Mouse (Mus musculus) kidney, embryonic 16.5 days (tissue): ENCODE measurements around the gene Cd247. TPM values are rescaled to one million over a fixed set of nuclear protein-coding genes. Genes with fewer than 3 reads are reported as not detected.
A peak's percentile ranks its signal among the peaks of the same experiment; 100 is the strongest.

ENCODE experiments used
- ATAC-seq: fragments of 200-750 bp; cut with Nextera tagmentation; 2 replicates; pipeline ENCODE4 v1.8.0; 2017; ENCODE audit warnings: moderate TSS enrichment; ENCODE audit not compliant: low FRiP score, low TSS enrichment
- H3K27ac ChIP-seq: fragments of 300-500 bp; sonication (generic); 2 replicates; pipeline ENCODE4 v1.5.1; 2014; ENCODE audit warnings: low read length
- H3K27me3 ChIP-seq: fragments of 300-500 bp; sonication (generic); 2 replicates; pipeline ENCODE4 v1.6.1; 2014; ENCODE audit warnings: low read length, control low read depth, mixed read lengths; ENCODE audit not compliant: insufficient read depth
- H3K36me3 ChIP-seq: fragments of 300-500 bp; sonication (generic); 2 replicates; pipeline ENCODE4 v1.6.1; 2014; ENCODE audit warnings: low read length, control low read depth, mixed read lengths; ENCODE audit not compliant: insufficient read depth
- H3K4me1 ChIP-seq: fragments of 300-500 bp; sonication (generic); 2 replicates; pipeline ENCODE4 v1.6.1; 2014; ENCODE audit warnings: low read length, control low read depth, mixed read lengths; ENCODE audit not compliant: insufficient read depth
- H3K4me2 ChIP-seq: fragments of 300-500 bp; sonication (generic); replicated peaks from 2 replicates; pipeline ENCODE4 v1.6.1; 2014; ENCODE audit warnings: low read depth, low read length
- H3K4me3 ChIP-seq: fragments of 300-500 bp; sonication (generic); 2 replicates; pipeline ENCODE4 v1.5.1; 2014; ENCODE audit warnings: mild to moderate bottlenecking, low read length
- H3K9ac ChIP-seq: fragments of 300-500 bp; sonication (generic); replicated peaks from 2 replicates; pipeline ENCODE4 v1.6.1; 2014; ENCODE audit warnings: low read length
- H3K9me3 ChIP-seq: fragments of 300-500 bp; sonication (generic); 2 replicates; pipeline ENCODE4 v1.6.1; 2016; ENCODE audit warnings: low read length, control low read depth
- WGBS: fragments of 180-500 bp; shearing (Covaris S2); extraction: QIAGEN DNeasy Blood & Tissue Kit; methylation state at CpG from one replicate; pipeline ENCODE4 v1.1.7; 2014; 5-methylcytosine and 5-hydroxymethylcytosine counted together
- polyA plus RNA-seq: library from polyadenylated mRNA; unstranded; fragments of >200 nt; fragmentation: Nextera tagmentation; extraction: Ambion mirVana; gene quantifications from 2 replicates; pipeline ENCODE4 v1.2.1, GENCODE M21; 2015

Cd247 gene
- polyA plus RNA-seq, 1 experiment from 2014 or later: 0.91 TPM

DNA sequence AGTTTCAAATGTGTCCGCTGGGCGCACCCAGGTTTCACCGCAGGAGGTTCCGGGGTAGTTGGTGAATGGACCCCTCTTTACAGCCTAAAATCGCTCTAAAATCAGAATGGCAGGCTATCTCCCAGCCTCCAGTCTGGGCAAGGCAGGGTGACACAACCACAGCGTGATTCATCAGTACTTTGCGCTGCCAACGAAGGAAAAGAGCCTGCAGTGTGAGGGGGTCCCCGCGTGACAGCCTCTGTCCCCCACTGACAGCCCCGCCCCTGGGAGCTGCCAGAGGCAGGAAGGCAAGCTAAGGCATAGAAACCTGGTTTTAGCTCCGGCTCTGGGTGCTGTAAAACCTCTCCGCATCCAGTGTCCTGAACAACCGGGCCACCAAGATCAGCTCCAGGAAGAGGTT lies 56.9 kb downstream of the Cd247 start:
- peaks cover 13% of the 10 kb centered on the region for H3K27me3 ChIP-seq
- no peaks in the 10 kb centered on the region for H3K9me3 ChIP-seq
- H3K9ac ChIP-seq: peak overlapping the region; percentile 63
- H3K36me3 ChIP-seq: no peaks in the 10 kb centered on the region
- H3K4me2 ChIP-seq: peak overlapping the region; percentile 100
- WGBS: 4% methylated on average over 14 of the region's 14 CpGs
- no peak for ATAC-seq
- peak overlapping the region; percentile 55 for H3K4me3 ChIP-seq
- no peak overlapping the region for H3K27ac ChIP-seq
- H3K4me1 ChIP-seq: peaks cover 58% of the 10 kb centered on the region

DNA sequence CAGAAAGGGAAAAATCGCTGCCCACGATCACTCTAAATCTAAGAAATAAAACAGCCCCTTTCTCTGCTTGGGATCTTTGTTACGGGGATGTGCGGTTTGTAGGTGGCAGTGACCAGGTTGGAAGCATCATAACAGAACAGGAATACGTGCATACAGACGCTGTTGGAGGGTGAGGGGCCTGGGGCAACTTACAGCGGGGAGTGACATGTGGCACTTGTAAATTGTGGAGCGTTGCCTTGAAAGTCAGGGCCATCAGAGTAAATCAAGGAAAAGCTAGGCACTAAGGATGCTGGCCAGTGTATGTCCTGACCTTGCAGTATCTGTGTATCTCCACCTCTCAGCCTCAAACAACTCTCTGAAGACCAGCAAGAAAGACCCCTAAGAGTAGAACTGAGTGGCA lies 59.9 kb downstream of the Cd247 start:
- peaks cover 53% of the 10 kb centered on the region for H3K4me1 ChIP-seq
- no peaks in the 10 kb centered on the region for H3K36me3 ChIP-seq
- no peak overlapping the region for H3K4me2 ChIP-seq
- 72% methylated on average over 8 of the region's 8 CpGs for WGBS
- H3K9ac ChIP-seq: no peak overlapping the region
- no peak overlapping the region for H3K27ac ChIP-seq
- ATAC-seq: no peak
- H3K27me3 ChIP-seq: peaks cover 13% of the 10 kb centered on the region
- H3K9me3 ChIP-seq: no peaks in the 10 kb centered on the region
- H3K4me3 ChIP-seq: no peak overlapping the region

DNA sequence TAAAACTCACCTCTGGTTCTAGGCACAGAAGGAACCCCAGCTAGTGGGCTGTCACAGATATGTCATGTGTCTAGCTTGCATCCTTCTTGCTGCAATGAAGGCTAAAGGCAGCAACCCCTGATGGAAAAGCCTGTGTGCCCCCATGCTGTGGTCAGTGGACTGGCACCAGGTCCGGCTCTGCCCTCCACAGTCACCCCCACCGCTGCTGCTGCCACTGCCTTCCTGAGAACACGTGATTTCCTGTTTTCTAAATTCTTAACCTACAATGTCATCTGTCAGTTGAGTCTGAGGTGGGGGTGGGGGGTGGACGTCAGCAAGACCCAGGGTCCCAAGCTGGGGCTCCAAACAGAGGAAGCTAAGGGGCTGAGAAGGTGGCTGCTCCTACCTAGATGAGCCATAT lies 60.4 kb downstream of the Cd247 start:
- peaks cover 13% of the 10 kb centered on the region for H3K27me3 ChIP-seq
- H3K4me3 ChIP-seq: no peak overlapping the region
- ATAC-seq: no peak
- peaks cover 49% of the 10 kb centered on the region for H3K4me1 ChIP-seq
- no peak overlapping the region for H3K4me2 ChIP-seq
- H3K9me3 ChIP-seq: no peaks in the 10 kb centered on the region
- H3K9ac ChIP-seq: no peak overlapping the region
- no peak overlapping the region for H3K27ac ChIP-seq
- no peaks in the 10 kb centered on the region for H3K36me3 ChIP-seq
- WGBS: 41% methylated on average over 4 of the region's 4 CpGs

DNA sequence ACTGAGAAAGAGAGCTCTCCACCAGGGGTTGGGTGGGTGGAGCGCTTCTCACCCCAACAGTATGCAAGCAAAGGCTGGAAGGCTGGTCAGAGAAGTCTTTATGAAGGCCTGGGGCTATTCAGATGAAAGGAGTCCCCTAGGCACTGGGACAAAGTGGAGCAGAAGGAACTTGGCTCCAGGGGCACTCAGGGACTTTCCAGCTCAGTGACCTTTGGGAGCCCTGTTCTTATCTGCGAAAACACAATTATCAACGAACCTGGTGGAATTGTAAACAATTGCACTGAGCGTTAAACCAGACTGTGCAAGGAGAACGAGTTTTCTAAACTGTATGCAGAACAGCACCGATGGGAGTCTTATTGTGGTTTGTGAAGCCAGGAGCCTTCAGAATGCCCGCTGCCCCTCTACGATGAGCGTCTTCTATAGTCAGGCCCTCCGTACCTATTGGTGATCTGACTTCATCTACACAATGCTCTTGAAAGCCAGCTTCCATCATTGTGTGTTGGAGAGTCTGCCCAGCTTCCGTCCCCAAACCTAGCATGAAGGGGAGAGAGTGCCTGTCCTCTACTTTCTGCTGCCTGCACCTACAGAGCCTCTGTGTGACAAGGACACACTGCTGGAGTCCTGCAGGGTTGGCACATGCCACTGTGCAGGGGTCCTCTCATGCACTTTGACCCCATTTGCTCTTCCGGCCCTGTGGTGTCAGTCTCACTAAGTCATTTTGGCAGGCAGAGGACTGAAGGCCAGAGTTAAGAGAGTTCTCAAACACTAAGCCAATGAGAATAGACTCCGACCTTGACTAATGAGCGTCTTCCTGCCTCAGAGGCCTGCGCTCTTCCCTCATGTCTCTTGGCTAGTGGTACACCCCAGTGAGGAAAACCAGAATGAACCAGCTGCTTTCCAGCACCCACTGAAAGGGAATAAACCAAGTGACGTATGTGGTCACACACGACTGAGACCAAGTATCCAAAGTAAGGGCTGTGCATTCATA lies 61.3 kb downstream of the Cd247 start:
- Histone ChIP-seq H3K4me1 (peaks cover 44% of the 10 kb centered on the region), H3K4me3 (no peak overlapping the region), H3K4me2 (no peak overlapping the region), H3K27me3 (peaks cover 8% of the 10 kb centered on the region), H3K27ac (peak overlapping the region; percentile 20; the same call in 1 of the 2 replicates), H3K9me3 (no peaks in the 10 kb centered on the region), H3K9ac (no peak overlapping the region), H3K36me3 (no peaks in the 10 kb centered on the region)
- ATAC-seq: 0 out of 2 replicates have a peak, but pooled peaks have one; percentile 18
- 71% methylated on average over 17 of the region's 17 CpGs for WGBS

DNA sequence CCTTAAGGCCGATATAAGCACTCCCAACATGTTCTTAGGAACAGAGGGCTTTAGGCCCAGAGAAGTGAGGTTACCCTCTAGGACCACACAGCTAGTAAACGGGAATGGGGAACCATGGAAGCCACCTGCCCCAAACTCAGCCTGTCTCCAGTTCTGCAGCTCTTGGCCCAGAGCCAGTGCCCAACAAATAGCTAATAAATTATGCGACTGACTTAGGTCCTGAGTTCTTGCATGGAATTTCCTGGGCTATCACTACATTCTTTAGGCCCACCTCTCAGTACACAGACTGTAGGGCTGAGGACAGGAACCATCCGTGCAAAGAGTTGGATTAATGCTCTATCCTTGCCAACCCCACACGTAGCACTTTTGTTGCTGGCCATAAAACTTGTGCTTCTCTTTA lies 63.6 kb downstream of the Cd247 start:
- Histone ChIP-seq H3K27me3 (no peaks in the 10 kb centered on the region), H3K9ac (no peak overlapping the region), H3K4me2 (no peak overlapping the region), H3K36me3 (no peaks in the 10 kb centered on the region), H3K4me3 (no peak overlapping the region), H3K27ac (no peak overlapping the region), H3K9me3 (no peaks in the 10 kb centered on the region), H3K4me1 (peaks cover 32% of the 10 kb centered on the region)
- ATAC-seq: no peak
- WGBS: 39% methylated on average over 5 of the region's 5 CpGs

DNA sequence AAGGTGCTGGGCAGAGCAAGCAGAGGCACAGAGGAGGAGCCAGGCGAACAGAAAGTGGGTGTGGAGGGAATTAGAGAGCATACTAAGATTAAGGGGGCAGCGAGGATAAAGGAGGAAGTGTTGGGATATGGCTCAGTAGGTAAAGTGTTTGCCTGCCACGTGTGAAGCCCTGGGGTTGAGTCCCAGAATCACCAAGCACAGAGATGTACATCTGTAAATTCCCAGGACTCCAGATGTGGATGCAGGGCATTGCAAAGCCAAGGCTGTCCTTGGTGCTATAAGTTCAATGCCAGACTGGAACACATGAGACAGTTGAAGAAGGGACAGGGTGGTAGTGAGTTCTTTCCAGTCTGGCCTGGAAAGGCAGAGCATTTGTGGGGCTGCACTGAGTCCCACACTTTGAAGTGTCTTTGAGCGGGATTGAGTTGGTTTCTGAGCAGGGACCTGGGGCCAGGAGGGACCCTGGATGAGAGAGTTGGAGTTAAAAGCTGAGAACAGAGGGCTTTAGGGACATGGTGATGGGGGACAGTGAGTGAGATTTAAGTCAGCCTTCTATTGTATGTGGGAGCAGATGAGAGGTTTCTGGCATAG lies 64.7 kb downstream of the Cd247 start:
- ATAC-seq: no peak
- WGBS: 49% methylated on average over 4 of the region's 4 CpGs

DNA sequence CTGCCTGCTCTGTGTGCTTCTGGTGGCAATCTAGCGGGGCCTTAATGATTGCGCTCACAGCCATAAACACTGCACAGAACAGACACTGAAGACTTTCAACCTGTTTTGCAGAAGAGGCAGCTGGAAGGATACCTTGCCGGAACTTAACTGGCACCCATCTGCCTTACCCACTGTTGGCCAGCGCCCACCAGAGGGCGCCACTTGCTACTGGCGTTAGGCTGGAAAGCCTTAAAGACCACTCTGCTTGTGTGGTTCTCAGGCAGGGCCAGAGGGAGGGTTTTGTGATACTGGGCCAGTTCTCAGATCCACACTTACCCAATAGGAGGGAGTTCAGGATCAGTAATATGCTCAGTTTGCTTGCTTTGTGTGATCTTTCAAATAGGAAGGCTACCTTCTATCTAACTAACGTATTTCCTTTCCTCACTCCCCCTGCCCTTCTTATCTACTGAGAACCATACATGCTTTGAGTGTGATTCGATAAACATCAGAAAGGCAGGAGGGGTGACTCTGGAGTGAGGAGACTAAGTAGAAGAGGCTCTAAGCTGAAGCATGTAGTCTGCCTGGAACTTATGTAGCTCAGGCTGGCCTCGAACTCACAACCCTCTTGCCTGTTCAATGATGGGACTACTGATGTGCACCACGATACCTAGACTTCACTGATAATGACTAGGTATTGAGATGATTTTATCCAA lies 65.4 kb downstream of the Cd247 start:
- H3K4me3 ChIP-seq: no peak overlapping the region
- no peaks in the 10 kb centered on the region for H3K27me3 ChIP-seq
- ATAC-seq: no peak
- no peak overlapping the region for H3K27ac ChIP-seq
- H3K9me3 ChIP-seq: no peaks in the 10 kb centered on the region
- H3K4me1 ChIP-seq: peaks cover 27% of the 10 kb centered on the region
- no peaks in the 10 kb centered on the region for H3K36me3 ChIP-seq
- no peak overlapping the region for H3K4me2 ChIP-seq
- no peak overlapping the region for H3K9ac ChIP-seq
- 65% methylated on average over 10 of the region's 10 CpGs for WGBS

More for the DNA sequence above, 64.7 kb downstream of the Cd247 start:
- Histone ChIP-seq H3K9me3 (no peaks in the 10 kb centered on the region), H3K36me3 (no peaks in the 10 kb centered on the region), H3K4me3 (no peak overlapping the region), H3K4me1 (peaks cover 32% of the 10 kb centered on the region), H3K27me3 (no peaks in the 10 kb centered on the region), H3K4me2 (no peak overlapping the region), H3K27ac (no peak overlapping the region), H3K9ac (no peak overlapping the region)

DNA sequence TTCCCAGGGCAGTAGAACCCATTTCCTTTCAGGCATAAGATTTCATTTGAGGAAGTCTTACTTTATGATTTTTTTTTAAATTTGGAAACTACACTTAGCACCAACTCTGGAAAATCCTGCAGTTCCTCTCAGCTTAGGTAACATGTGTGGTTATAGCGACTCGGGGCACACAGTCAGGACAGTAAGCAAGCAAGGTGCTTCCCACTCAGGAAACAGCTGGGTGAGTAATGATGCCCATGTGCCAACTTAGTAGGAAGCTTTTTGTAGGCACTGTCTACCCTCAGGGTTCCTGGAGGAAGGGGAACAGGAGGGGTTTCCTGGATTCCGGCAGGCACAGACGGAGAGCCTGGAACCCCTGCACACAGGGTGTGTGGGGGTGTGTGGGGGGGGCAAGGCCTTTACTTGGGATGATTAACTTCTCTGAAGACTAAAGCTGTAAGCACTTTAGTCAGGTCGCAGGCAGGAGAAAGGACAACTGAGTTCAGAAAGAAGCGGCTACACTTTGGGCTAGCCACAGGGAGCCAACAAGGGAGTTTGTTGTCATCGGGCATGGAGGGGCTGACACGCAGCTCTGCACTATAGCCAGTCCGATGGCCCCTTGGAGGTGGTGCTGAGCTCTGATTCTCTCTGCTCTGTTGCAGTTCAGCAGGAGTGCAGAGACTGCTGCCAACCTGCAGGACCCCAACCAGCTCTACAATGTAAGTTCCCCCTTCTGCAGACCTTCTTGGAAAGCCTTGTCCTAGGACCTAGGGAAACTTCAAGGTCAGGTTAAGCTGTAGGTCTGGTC lies 67.5 kb downstream of the Cd247 start:
- Histone ChIP-seq H3K9me3 (no peaks in the 10 kb centered on the region), H3K9ac (no peak overlapping the region), H3K27me3 (no peaks in the 10 kb centered on the region), H3K4me2 (no peak overlapping the region), H3K36me3 (no peaks in the 10 kb centered on the region), H3K4me3 (no peak overlapping the region), H3K4me1 (peaks cover 18% of the 10 kb centered on the region; the same call in 1 of the 2 replicates), H3K27ac (no peak overlapping the region)
- 69% methylated on average over 9 of the region's 9 CpGs for WGBS
- ATAC-seq: no peak

DNA sequence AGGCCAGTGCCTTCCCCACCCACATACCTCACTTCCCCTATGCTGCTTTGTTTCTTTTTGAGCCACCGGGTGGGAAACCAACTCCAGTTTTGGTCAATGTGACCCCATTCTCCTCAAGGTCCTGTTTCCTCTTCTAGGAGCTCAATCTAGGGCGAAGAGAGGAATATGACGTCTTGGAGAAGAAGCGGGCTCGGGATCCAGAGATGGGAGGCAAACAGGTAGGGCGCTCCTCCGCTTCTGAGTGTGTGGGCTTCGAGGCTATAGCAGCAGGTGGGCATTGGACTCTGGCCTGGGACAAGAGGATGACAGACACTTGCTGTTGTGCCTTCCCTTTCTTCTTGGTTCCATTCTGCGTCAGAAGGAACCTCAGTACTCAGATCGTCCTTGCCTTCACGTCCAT lies 68.8 kb downstream of the Cd247 start:
- Histone ChIP-seq H3K4me1 (peaks cover 16% of the 10 kb centered on the region; the same call in 1 of the 2 replicates), H3K4me3 (no peak overlapping the region), H3K36me3 (no peaks in the 10 kb centered on the region), H3K4me2 (no peak overlapping the region), H3K9ac (no peak overlapping the region), H3K9me3 (no peaks in the 10 kb centered on the region), H3K27ac (no peak overlapping the region), H3K27me3 (no peaks in the 10 kb centered on the region)
- 95% methylated on average over 11 of the region's 11 CpGs for WGBS
- ATAC-seq: no peak
